Mouse (Mus musculus): ENCODE measurements around the gene Lrfn5. TPM values are rescaled to one million over a fixed set of nuclear protein-coding genes. Genes with fewer than 3 reads are reported as not detected.

The Lrfn5 gene
- polyA plus RNA-seq (2016; fragmentation: Nextera tagmentation; extraction: Ambion mirVana) = 0.22 and 0.38 TPM in 2 replicates

GRCm38 (mm10) chr12:61522829-61523370 is at the start of gene Lrfn5:
TSS of gene Lrfn5 (plus strand) at chr12:61523150.
- H3K9me3 ChIP-seq (replicated peaks) = no peaks in the 10 kb centered on the region
- peak within 1 kb of the TSS; percentile 70 for H3K4me3 ChIP-seq
- H3K27ac ChIP-seq (ENCODE audit: poor library complexity, severe bottlenecking) = no peak within 1 kb of the TSS
- H3K9ac ChIP-seq = peak within 1 kb of the TSS; percentile 69
- peaks cover 51% of the 10 kb centered on the region for H3K27me3 ChIP-seq (replicated peaks)
- peak; percentile 87 for ATAC-seq (ENCODE audit: insufficient number of reproducible peaks, low FRiP score)
- H3K36me3 ChIP-seq = no peaks in the 10 kb centered on the region
- H3K4me2 ChIP-seq = peak within 1 kb of the TSS; percentile 98
- WGBS = 0% methylated on average over 41 of the region's 50 CpGs
- peaks cover 20% of the 10 kb centered on the region for H3K4me1 ChIP-seq (replicated peaks)

GRCm38 (mm10) chr12:61521501-61522147 is 1.3 kb upstream of the Lrfn5 start:
- ATAC-seq (ENCODE audit: insufficient number of reproducible peaks, low FRiP score) = no peak
- 4% methylated on average over 20 of the region's 20 CpGs for WGBS
- peak overlapping the region; percentile 5 for H3K4me3 ChIP-seq
- H3K27ac ChIP-seq (ENCODE audit: poor library complexity, severe bottlenecking) = no peak overlapping the region
- peak overlapping the region; percentile 55 for H3K4me2 ChIP-seq
- H3K9ac ChIP-seq = no peak overlapping the region
- H3K27me3 ChIP-seq (replicated peaks) = peaks cover 51% of the 10 kb centered on the region
- H3K4me1 ChIP-seq (replicated peaks) = peaks cover 20% of the 10 kb centered on the region
- H3K36me3 ChIP-seq = no peaks in the 10 kb centered on the region
- no peaks in the 10 kb centered on the region for H3K9me3 ChIP-seq (replicated peaks)

- Histone ChIP-seq H3K9me3 (replicated peaks) (no peaks in the 10 kb centered on the region), H3K4me2 (peak overlapping the region; percentile 98), H3K4me1 (replicated peaks) (peaks cover 20% of the 10 kb centered on the region), H3K27me3 (replicated peaks) (peaks cover 51% of the 10 kb centered on the region), H3K4me3 (peak overlapping the region; percentile 70), H3K9ac (peak overlapping the region; percentile 69; the same call in 1 of the 2 replicates), H3K36me3 (no peaks in the 10 kb centered on the region), H3K27ac (ENCODE audit: poor library complexity, severe bottlenecking) (no peak overlapping the region)
- WGBS = 5% methylated on average over 6 of the region's 6 CpGs
- ATAC-seq (ENCODE audit: insufficient number of reproducible peaks, low FRiP score) = 0 out of 2 replicates have a peak, but pooled peaks have one; percentile 2
These were observed 662 bp upstream of the Lrfn5 start for GRCm38 (mm10) chr12:61522148-61522828.

GRCm38 (mm10) chr12:61523631-61524182 is 757 bp downstream of the Lrfn5 start:
- H3K9ac ChIP-seq = peak overlapping the region; percentile 53; the same call in 1 of the 2 replicates
- 3% methylated on average over 16 of the region's 16 CpGs for WGBS
- peaks cover 20% of the 10 kb centered on the region for H3K4me1 ChIP-seq (replicated peaks)
- no peaks in the 10 kb centered on the region for H3K36me3 ChIP-seq
- H3K9me3 ChIP-seq (replicated peaks) = no peaks in the 10 kb centered on the region
- peak overlapping the region; percentile 98 for H3K4me2 ChIP-seq
- H3K27ac ChIP-seq (ENCODE audit: poor library complexity, severe bottlenecking) = no peak overlapping the region
- no peak for ATAC-seq (ENCODE audit: insufficient number of reproducible peaks, low FRiP score)
- peaks cover 51% of the 10 kb centered on the region for H3K27me3 ChIP-seq (replicated peaks)
- peak overlapping the region; percentile 70 for H3K4me3 ChIP-seq

GRCm38 (mm10) chr12:61524183-61524651 is 1.3 kb downstream of the Lrfn5 start:
- no peak for ATAC-seq (ENCODE audit: insufficient number of reproducible peaks, low FRiP score)
- peaks cover 51% of the 10 kb centered on the region for H3K27me3 ChIP-seq (replicated peaks)
- under 1% methylated on average over 33 of the region's 33 CpGs for WGBS

GRCm38 (mm10) chr12:61526199-61526598 is 3.2 kb downstream of the Lrfn5 start:
- Histone ChIP-seq H3K27me3 (replicated peaks) (peaks cover 43% of the 10 kb centered on the region), H3K27ac (ENCODE audit: poor library complexity, severe bottlenecking) (no peak overlapping the region), H3K9me3 (replicated peaks) (no peaks in the 10 kb centered on the region), H3K4me2 (peak overlapping the region; percentile 48), H3K9ac (no peak overlapping the region; the same call in 1 of the 2 replicates), H3K4me3 (peak overlapping the region; percentile 15; the same call in 1 of the 2 replicates), H3K36me3 (no peaks in the 10 kb centered on the region), H3K4me1 (replicated peaks) (peaks cover 19% of the 10 kb centered on the region)
- WGBS = under 1% methylated on average over 9 of the region's 9 CpGs
- peak; percentile 12; the same call in 1 of the 2 replicates for ATAC-seq (ENCODE audit: insufficient number of reproducible peaks, low FRiP score)

More at GRCm38 (mm10) chr12:61524183-61524651, 1.3 kb downstream of the Lrfn5 start:
- peak overlapping the region; percentile 45; the same call in 1 of the 2 replicates for H3K9ac ChIP-seq
- no peaks in the 10 kb centered on the region for H3K9me3 ChIP-seq (replicated peaks)
- H3K4me3 ChIP-seq = peak overlapping the region; percentile 70
- no peaks in the 10 kb centered on the region for H3K36me3 ChIP-seq
- H3K4me1 ChIP-seq (replicated peaks) = peaks cover 20% of the 10 kb centered on the region
- H3K4me2 ChIP-seq = peak overlapping the region; percentile 98
- H3K27ac ChIP-seq (ENCODE audit: poor library complexity, severe bottlenecking) = no peak overlapping the region

GRCm38 (mm10) chr12:61579949-61580348 is 57.0 kb downstream of the Lrfn5 start:
- H3K27me3 ChIP-seq (replicated peaks) = no peaks in the 10 kb centered on the region
- H3K4me1 ChIP-seq (replicated peaks) = no peaks in the 10 kb centered on the region
- H3K36me3 ChIP-seq = no peaks in the 10 kb centered on the region
- H3K9me3 ChIP-seq (replicated peaks) = no peaks in the 10 kb centered on the region
- no peak overlapping the region for H3K4me3 ChIP-seq
- H3K27ac ChIP-seq (ENCODE audit: poor library complexity, severe bottlenecking) = no peak overlapping the region
- WGBS = 44% methylated on average over 5 of the region's 5 CpGs
- peak; percentile 51; the same call in 1 of the 2 replicates for ATAC-seq (ENCODE audit: insufficient number of reproducible peaks, low FRiP score)
- no peak overlapping the region for H3K9ac ChIP-seq
- no peak overlapping the region for H3K4me2 ChIP-seq

- H3K9me3 ChIP-seq (replicated peaks) = no peaks in the 10 kb centered on the region
- H3K4me1 ChIP-seq (replicated peaks) = no peaks in the 10 kb centered on the region
- H3K9ac ChIP-seq = no peak overlapping the region
- no peaks in the 10 kb centered on the region for H3K36me3 ChIP-seq
- ATAC-seq (ENCODE audit: insufficient number of reproducible peaks, low FRiP score) = no peak
- H3K27ac ChIP-seq (ENCODE audit: poor library complexity, severe bottlenecking) = no peak overlapping the region
- no peak overlapping the region for H3K4me2 ChIP-seq
- no peaks in the 10 kb centered on the region for H3K27me3 ChIP-seq (replicated peaks)
- H3K4me3 ChIP-seq = no peak overlapping the region
These were observed 77.4 kb downstream of the Lrfn5 start for GRCm38 (mm10) chr12:61600305-61600704.

GRCm38 (mm10) chr12:61607871-61608270 is 84.9 kb downstream of the Lrfn5 start:
- no peaks in the 10 kb centered on the region for H3K36me3 ChIP-seq
- no peak overlapping the region for H3K27ac ChIP-seq (ENCODE audit: poor library complexity, severe bottlenecking)
- no peaks in the 10 kb centered on the region for H3K27me3 ChIP-seq (replicated peaks)
- 87% methylated on average over 3 of the region's 3 CpGs for WGBS
- ATAC-seq (ENCODE audit: insufficient number of reproducible peaks, low FRiP score) = no peak
- no peak overlapping the region for H3K4me2 ChIP-seq
- no peak overlapping the region for H3K9ac ChIP-seq
- no peak overlapping the region for H3K4me3 ChIP-seq
- no peaks in the 10 kb centered on the region for H3K9me3 ChIP-seq (replicated peaks)
- H3K4me1 ChIP-seq (replicated peaks) = no peaks in the 10 kb centered on the region

- ATAC-seq (ENCODE audit: insufficient number of reproducible peaks, low FRiP score) = no peak
- H3K36me3 ChIP-seq = no peaks in the 10 kb centered on the region
- no peak overlapping the region for H3K4me2 ChIP-seq
- H3K27me3 ChIP-seq (replicated peaks) = no peaks in the 10 kb centered on the region
- 73% methylated on average over 1 of the region's 1 CpGs for WGBS
- no peak overlapping the region for H3K9ac ChIP-seq
- no peaks in the 10 kb centered on the region for H3K9me3 ChIP-seq (replicated peaks)
- no peak overlapping the region for H3K4me3 ChIP-seq
- H3K4me1 ChIP-seq (replicated peaks) = no peaks in the 10 kb centered on the region
- no peak overlapping the region for H3K27ac ChIP-seq (ENCODE audit: poor library complexity, severe bottlenecking)
These were observed 87.1 kb downstream of the Lrfn5 start for GRCm38 (mm10) chr12:61610081-61610480.

- no peak overlapping the region for H3K4me2 ChIP-seq
- H3K9me3 ChIP-seq (replicated peaks) = no peaks in the 10 kb centered on the region
- H3K27ac ChIP-seq (ENCODE audit: poor library complexity, severe bottlenecking) = no peak overlapping the region
- H3K9ac ChIP-seq = no peak overlapping the region
- H3K4me1 ChIP-seq (replicated peaks) = no peaks in the 10 kb centered on the region
- no peaks in the 10 kb centered on the region for H3K27me3 ChIP-seq (replicated peaks)
- H3K36me3 ChIP-seq = no peaks in the 10 kb centered on the region
- H3K4me3 ChIP-seq = no peak overlapping the region
- ATAC-seq (ENCODE audit: insufficient number of reproducible peaks, low FRiP score) = no peak
These were observed 101.6 kb downstream of the Lrfn5 start for GRCm38 (mm10) chr12:61624532-61624931.

Measured in heart, embryonic 12.5 days (tissue).